Mouse (Mus musculus) cerebellum, postnatal 25 days (tissue): ENCODE results near the gene Sesn2.
"Not testable (repeated sequence)": the region's sequence is repeated elsewhere in the genome, so short reads cannot be mapped to it uniquely, and the experiment has no call there.

Source experiments
- DNase-seq, 2 experiments: peaks; one replicate each; pipeline ENCODE4 v3.0.0; 2021; ENCODE audit warnings: mixed read lengths in 2 of 2

Sesn2 gene

DNA sequence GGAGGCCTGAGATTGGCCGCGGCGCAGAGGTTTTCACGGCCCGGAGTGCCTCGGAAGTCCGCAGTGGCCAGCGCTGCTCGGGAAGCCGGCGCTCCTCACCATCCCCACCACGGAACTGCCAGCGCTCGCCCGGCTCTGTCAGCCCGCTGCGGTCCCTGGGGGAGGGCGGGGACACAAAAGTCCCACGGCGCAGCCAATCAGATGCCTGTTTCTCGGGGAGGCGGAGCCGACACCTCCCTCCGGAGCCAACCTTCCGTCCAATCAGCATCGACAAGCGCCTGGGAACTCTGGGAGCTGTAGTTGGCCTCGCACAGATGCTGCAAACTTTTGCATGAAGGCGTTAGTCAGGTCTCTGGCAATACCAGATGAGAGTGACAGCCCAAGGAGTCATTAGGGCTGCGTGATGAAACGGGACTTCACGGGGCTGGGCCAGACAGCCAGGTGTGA lies at the start of gene Sesn2:
Sesn2 (minus strand) TSS at position 150 of the 447 bp plus-strand sequence.
- DNase-seq = peak; percentile 95 to 97

- DNase-seq = not testable (repeated sequence)
Observed at GRCm38 (mm10) chr4:132555550-132555949, 45.2 kb upstream of the Sesn2 start.

DNA sequence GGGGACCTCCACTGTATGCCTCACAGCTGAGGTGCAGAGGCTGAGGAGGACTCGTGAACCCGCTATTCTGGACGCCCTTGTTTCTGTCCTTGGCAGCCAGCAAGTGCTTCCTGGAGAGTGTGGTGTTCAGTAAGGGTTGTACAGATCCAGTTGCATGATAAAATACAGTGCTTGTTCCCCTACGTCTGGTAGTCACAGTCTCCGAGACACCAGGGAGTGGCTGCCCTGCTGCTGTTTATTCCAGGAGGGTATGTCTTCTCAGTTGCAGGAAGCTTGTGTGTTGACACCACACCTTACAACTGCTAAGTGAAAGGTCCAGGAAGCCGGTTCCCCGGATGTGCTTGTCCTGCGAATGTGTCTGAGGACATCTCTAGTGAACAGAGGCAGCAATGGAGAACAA lies 44.4 kb upstream of the Sesn2 start:
- DNase-seq = no peak

DNA sequence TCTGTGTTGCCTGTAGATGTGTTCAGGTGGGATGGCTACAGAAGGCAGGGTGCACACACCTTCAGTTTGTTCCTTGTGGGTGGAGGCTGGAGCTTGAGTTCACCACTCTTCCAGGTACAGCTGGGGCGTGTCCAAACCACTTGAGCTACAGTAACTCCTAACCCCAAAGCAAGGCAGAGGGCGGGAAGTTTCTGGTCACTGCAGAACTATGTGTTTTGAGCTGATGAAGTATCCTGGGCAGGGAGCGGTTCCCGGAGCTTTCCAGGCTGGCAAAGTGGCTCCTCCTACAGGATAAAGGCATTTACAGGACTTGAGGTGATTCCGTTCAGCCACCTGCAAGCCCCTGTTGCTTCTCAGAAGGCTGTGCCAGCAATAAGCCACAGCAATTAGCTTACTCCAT lies 43.9 kb upstream of the Sesn2 start:
- DNase-seq = no peak

DNA sequence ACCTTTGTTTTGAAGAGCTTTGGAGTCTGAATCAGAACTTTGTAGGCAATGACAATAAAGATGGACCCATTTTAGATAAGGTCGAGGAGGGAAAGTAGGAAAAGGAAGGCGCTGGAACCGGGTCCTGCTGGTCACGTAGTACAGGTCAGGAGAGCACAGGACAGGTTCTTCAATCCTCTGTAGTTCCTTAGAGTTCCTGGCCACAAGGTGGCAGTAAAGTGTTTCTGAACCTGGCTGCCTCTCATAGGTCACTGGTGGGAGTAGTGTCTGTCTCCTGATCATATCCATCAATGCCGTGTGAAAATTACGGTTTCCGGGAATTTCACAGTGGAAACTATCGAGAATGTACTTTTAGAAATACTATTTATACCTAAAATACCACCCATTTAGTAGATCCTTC lies 35.5 kb upstream of the Sesn2 start:
- DNase-seq = peak; percentile 60 to 80

GRCm38 (mm10) chr4:132542724-132543123 lies 32.4 kb upstream of the Sesn2 start:
- no peak for DNase-seq

DNA sequence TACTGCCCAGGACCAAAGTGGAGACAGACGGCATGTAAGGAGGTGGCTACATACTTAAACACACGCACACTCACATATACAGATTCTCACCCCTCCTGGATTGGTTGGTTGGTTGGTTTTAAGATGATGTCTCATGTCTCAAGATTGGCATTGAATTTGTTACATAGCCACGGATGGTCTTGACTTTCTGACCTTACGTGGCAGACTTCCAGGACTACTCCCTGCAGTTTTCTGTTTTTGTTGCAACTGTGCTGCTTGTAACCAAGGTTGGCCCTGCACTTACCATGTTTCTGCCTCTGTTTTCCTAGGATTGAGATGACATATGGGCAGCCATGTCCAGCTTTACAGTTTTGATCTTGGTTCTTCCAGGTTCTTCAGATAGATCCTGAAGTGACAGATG lies 31.1 kb upstream of the Sesn2 start:
- no peak for DNase-seq

DNA sequence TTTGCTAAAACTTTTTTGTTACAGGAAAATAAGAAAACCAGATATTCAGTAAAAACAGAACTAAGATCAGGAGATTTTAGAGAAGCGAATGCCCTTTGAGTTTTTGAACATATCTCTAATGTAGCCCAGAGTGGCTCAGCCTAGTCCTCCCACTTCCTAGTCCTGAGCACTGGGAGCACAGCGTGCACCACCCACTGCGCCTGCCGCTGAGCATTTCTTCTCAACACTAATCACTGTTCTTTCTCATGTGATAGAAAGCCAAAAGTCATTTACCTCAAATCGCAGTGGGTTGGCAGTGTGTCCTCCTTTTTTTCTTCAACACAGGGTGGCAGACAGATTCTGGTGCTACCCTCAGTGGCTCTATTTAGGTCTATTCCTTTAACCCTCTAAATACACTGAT lies 29.2 kb upstream of the Sesn2 start:
- no peak for DNase-seq

- DNase-seq = peak; percentile 96 to 98
Observed at GRCm38 (mm10) chr4:132535406-132536121, 25.3 kb upstream of the Sesn2 start, which contains the start of gene Dnajc8. TSS of gene Dnajc8 (plus strand) at chr4:132535550.

GRCm38 (mm10) chr4:132532981-132533916 lies 22.9 kb upstream of the Sesn2 start, which contains the start of gene Atpif1:
TSS of gene Atpif1 (minus strand) at chr4:132533659.
- DNase-seq = peak; percentile 90 to 96

GRCm38 (mm10) chr4:132532496-132532895 lies 22.2 kb upstream of the Sesn2 start:
- DNase-seq = no peak

DNA sequence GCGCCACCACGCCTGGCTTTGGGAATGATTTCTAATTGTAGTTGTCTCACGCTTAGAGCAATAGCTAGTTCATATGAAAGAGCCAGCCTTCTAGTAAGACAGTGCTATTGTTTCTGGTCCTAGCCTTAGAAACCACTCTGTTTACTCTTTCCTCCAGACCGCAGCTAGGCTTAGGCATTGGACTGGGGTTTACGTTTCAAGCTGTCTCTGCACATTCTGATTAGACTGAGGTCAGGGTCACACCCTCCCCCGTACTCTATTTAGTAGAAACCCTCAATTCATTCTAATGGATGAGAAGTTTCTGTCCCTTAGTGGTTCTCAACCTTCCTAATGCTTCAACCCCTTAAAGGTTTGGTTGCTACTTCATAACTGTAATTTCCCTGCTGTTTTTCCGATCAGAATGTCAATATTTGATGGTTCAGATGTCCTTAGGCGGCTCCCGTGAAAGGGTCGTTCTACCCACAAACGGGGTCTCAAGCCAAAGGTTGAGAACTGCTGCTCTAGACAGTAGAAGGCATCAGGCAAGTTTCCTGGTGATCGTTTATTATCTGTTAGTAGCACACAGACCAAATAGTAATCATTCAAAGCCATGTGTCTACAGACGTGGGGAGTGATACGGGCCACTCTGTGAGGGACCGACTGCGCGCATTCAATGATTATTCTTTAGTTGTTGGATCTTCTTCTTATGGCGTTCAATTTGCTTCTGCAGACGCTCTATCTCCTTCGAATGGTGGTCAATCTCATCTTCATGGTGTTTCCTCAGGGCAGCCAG lies 19.9 kb upstream of the Sesn2 start:
- DNase-seq = no peak

GRCm38 (mm10) chr4:132529344-132529743 lies 19.0 kb upstream of the Sesn2 start:
- no peak for DNase-seq

GRCm38 (mm10) chr4:132527917-132528522 lies 17.7 kb upstream of the Sesn2 start:
- no peak for DNase-seq

DNA sequence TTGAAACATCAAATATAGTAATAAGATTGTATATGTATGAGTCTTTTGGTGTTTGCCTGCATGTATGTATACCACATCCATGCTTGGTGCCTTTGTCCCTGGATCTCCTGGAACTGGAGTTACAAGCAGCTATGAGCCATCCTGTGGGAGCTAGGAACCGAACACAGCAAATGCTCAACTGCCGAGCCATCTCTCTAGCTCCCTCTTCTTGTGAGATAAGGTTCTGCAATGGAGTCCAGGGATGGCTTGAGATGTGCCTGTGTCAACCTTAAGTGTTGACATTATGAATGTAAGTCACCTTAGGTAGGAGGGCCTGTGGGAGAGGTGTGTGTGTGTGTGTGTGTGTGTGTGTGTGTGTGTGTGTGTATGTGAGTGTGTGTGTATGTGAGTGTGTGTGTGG lies 16.4 kb upstream of the Sesn2 start:
- DNase-seq = no peak

DNA sequence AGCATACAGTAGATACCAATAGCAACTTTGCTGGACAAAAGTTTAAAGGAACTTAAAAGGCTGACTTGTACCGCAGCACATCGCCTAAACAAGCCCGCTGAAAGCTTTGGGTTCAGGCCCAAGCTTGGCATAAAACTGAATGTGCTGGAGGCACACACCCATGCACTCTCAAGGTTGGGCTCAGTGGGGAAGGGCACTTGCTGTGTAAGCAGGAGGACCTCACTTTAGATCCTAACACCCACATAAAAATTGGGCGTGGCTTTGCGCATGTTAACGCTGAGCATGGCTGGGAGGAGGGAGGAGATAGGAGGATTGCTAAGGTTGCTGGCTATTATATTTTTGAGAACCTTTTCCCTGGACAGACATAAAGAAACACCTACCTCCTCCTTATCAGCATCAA lies 14.5 kb upstream of the Sesn2 start:
- no peak for DNase-seq

DNA sequence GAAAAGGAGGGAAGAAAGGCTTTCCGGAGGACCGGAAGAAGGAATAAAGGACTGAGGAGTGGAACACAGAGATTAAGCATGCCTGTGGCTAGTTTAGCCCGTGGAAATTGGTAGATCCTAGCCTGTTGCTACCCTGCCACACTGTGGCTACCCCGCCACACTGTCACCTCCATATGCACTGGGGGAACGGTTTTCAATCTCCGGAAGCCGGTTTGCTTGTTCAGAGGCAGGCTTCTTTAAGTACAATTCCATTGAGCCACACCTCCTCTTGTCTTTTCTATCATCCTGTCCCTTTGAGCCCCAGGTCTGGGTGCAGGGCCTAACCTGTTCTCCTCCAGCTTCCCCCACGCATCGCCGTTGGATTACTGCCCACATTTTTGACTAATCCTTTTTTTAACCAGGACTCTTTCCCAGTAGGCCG lies 14.0 kb upstream of the Sesn2 start:
- DNase-seq = no peak

GRCm38 (mm10) chr4:132519188-132519587 lies 8.9 kb upstream of the Sesn2 start:
- DNase-seq = no peak

- no peak for DNase-seq
Observed at GRCm38 (mm10) chr4:132518066-132518465, 7.8 kb upstream of the Sesn2 start.

GRCm38 (mm10) chr4:132515369-132516155 lies 5.3 kb upstream of the Sesn2 start:
- peak; percentile 80 to 90 for DNase-seq

- peak; percentile 90 to 91 for DNase-seq
Observed at GRCm38 (mm10) chr4:132514555-132515135, 4.3 kb upstream of the Sesn2 start.
